Mouse (Mus musculus): ENCODE data around the gene Slc16a6. TPM values are rescaled to one million over a fixed set of nuclear protein-coding genes. Genes with fewer than 3 reads are reported as not detected.

Slc16a6 gene
- total and polyA plus RNA-seq, 3 experiments = 14.1 to 24.2 (median 20.9) TPM

GRCm38 (mm10) chr11:109496475-109496993 is 23.1 kb upstream of the Slc16a6 start:
- Histone ChIP-seq H3K36me3 (replicated peaks in 1 of 2; ENCODE audit: control insufficient read depth in 1 of 2, insufficient read depth in 1 of 2, low read length in 1 of 2) (peaks cover 0 to 10% of the 10 kb centered on the region in 2 experiments), H3K9me3 (replicated peaks; ENCODE audit: low read length) (no peaks in the 10 kb centered on the region), H3K4me3 (replicated peaks in 1 of 3; ENCODE audit: low read depth in 2 of 3, low read length in 2 of 3, poor library complexity in 1 of 3) (peak overlapping the region; percentile 42 to 58 (median 51)), H3K4me1 (ENCODE audit: control insufficient read depth in 1 of 2, insufficient read depth in 2 of 2) (peaks cover 23 to 60% of the 10 kb centered on the region in 2 experiments), H3K9ac (ENCODE audit: insufficient read depth, low read depth) (peak overlapping the region; percentile 60), H3K27ac (ENCODE audit: insufficient read depth, low read depth) (peak overlapping the region; percentile 97), H3K79me2 (replicated peaks; ENCODE audit: control insufficient read depth, extremely low read depth, insufficient read depth, poor library complexity, severe bottlenecking) (no peaks in the 10 kb centered on the region), H3K27me3 (replicated peaks) (no peaks in the 10 kb centered on the region), H3K4me2 (ENCODE audit: insufficient read depth, low read depth, poor library complexity, severe bottlenecking) (peak overlapping the region; percentile 73)
- dilution Hi-C loops (cut with MboI; ENCODE audit: extremely low pct_ligation_motif_present, extremely low pct_unique_long_range_greater_than_20kb, low sequenced_read_pairs) = no loop called here
- in situ Hi-C loops (cut with MboI; ENCODE audit: low pct_ligation_motif_present, low pct_unique_long_range_greater_than_20kb, low sequenced_read_pairs) = no loop called here
- DNase-seq (ENCODE audit: extremely low read depth) = peak; percentile 24
- TF ChIP-seq RCOR1 (conservative IDR thresholded peaks at IDR 0.05; ENCODE audit: low read depth, low read length) (no peak), MYC (IDR thresholded peaks at IDR 0.05; ENCODE audit: low read depth, low read length) (peak; percentile 58; the same call in 1 of the 2 replicates), CHD1 (IDR thresholded peaks at IDR 0.05; ENCODE audit: low read depth, low read length) (0 out of 2 replicates have a peak, but pooled peaks have one; percentile 26), TBP (conservative IDR thresholded peaks at IDR 0.05; ENCODE audit: low read depth, low read length) (no peak), E2F4 (IDR thresholded peaks at IDR 0.05; ENCODE audit: insufficient replicate concordance, low read depth, low read length) (no peak), SMC3 (IDR thresholded peaks at IDR 0.05; ENCODE audit: low read depth, low read length) (no peak), RAD21 (IDR thresholded peaks at IDR 0.05; ENCODE audit: low read depth, low read length) (no peak), ELF1 (IDR thresholded peaks at IDR 0.05; ENCODE audit: low read depth, low read length) (no peak), JUN (IDR thresholded peaks at IDR 0.05; ENCODE audit: insufficient read depth, low read depth, low read length) (no peak), KAT2A (IDR thresholded peaks at IDR 0.05; ENCODE audit: insufficient replicate concordance, low read length) (no peak), NRF1 (IDR thresholded peaks at IDR 0.05; ENCODE audit: low read depth, low read length) (no peak), USF1 (IDR thresholded peaks at IDR 0.05; ENCODE audit: low read depth, low read length) (no peak), MXI1 (IDR thresholded peaks at IDR 0.05; ENCODE audit: low read depth, low read length) (peak; percentile 51; the same call in 1 of the 2 replicates), JUND (conservative IDR thresholded peaks at IDR 0.05; ENCODE audit: low read depth, low read length) (no peak), UBTF (IDR thresholded peaks at IDR 0.05; ENCODE audit: low read depth, low read length) (no peak), MEF2A (IDR thresholded peaks at IDR 0.05; ENCODE audit: borderline replicate concordance, low read depth, low read length) (no peak), POLR2AphosphoS2 (IDR thresholded peaks at IDR 0.05; ENCODE audit: low read depth, low read length) (no peak), POLR2A (IDR thresholded peaks at IDR 0.05; ENCODE audit: low read depth, low read length) (no peak), USF2 (conservative IDR thresholded peaks at IDR 0.05; ENCODE audit: low read depth, low read length) (no peak), BHLHE40 (IDR thresholded peaks at IDR 0.05; ENCODE audit: low read depth, low read length) (no peak), PAX5 (IDR thresholded peaks at IDR 0.05; ENCODE audit: low read length) (no peak), EP300 (IDR thresholded peaks at IDR 0.05; ENCODE audit: low read length) (no peak), NELFE (IDR thresholded peaks at IDR 0.05; ENCODE audit: low read depth, low read length) (no peak), ZMIZ1 (IDR thresholded peaks at IDR 0.05; ENCODE audit: low read depth, low read length) (no peak)
